Mouse (Mus musculus): Measurements from ENCODE around the gene Col26a1. TPM values are rescaled to one million over a fixed set of nuclear protein-coding genes. Genes with fewer than 3 reads are reported as not detected.

Col26a1 gene
- total RNA-seq, 4 experiments from 2014 or later = 4.0 to 4.7 (median 4.5) TPM

GRCm38 (mm10) chr5:136693418-136693817 lies 189.6 kb downstream of the Col26a1 start:
- no peak for DNase-seq (ENCODE audit: low spot score in 2 of 2)

- DNase-seq (ENCODE audit: low spot score in 2 of 2) = no peak
Measured at GRCm38 (mm10) chr5:136692784-136693183, 190.2 kb downstream of the Col26a1 start, which contains the start of gene Myl10. Gene Myl10 (plus strand): TSS chr5:136693146.

Other genes starting within 250 kb of the Col26a1 start
- gene Myl10, start 190.1 kb downstream of the Col26a1 start, total RNA-seq (2022) = not detected
- 10 to 100 TPM; 70.1 to 86.2 (median 80.7) TPM for gene Ift22, start 24.9 kb upstream of the Col26a1 start, total RNA-seq (2022)
- gene Fis1, start 70.1 kb upstream of the Col26a1 start, total RNA-seq (2022) = 100 to 1,000 TPM; 224 to 262 (median 228) TPM
- gene Cldn15, start 83.4 kb upstream of the Col26a1 start, total RNA-seq (2022) = under 1 TPM in 2 of 4 experiments, not detected in 2; 0.27 to 0.33 TPM
- 10 to 100 TPM; 37.1 to 51.5 (median 46.0) TPM for gene Plod3, start 103.8 kb upstream of the Col26a1 start, total RNA-seq (2022)
- gene Znhit1, start 104.8 kb upstream of the Col26a1 start, total RNA-seq (2022) = 10 to 100 TPM; 74.8 to 87.6 (median 80.4) TPM
- 100 to 1,000 TPM; 162 to 206 (median 186) TPM for gene Vgf, start 143.2 kb upstream of the Col26a1 start, total RNA-seq (2022)
- gene Ap1s1, start 162.9 kb upstream of the Col26a1 start, total RNA-seq (2022) = 100 to 1,000 TPM; 309 to 341 (median 318) TPM
- gene Serpine1, start 189.1 kb upstream of the Col26a1 start, total RNA-seq (2022) = 1 to 10 TPM in 2 of 4 experiments, under 1 TPM in 2; 0.77 to 3.0 (median 1.8) TPM
- 10 to 100 TPM in 1 of 4 experiments, 1 to 10 TPM in 3; 6.1 to 11.0 (median 8.1) TPM for gene Trim56, start 233.0 kb upstream of the Col26a1 start, total RNA-seq (2022)